Mouse (Mus musculus): ENCODE data around the gene Csrp3. TPM values are rescaled to one million over a fixed set of nuclear protein-coding genes. Genes with fewer than 3 reads are reported as not detected.

Csrp3 gene
- polyA plus RNA-seq, 1 experiment from 2014 or later, result 1.9 TPM

GRCm38 (mm10) chr7:48859362-48859761, 11.5 kb upstream of the Csrp3 start:
- no peak for TF ChIP-seq CTCF (IDR thresholded peaks at IDR 0.05; ENCODE audit: low read depth)
- no peak overlapping the region for H3K27ac ChIP-seq (ENCODE audit: low read depth)
- DNase-seq (no peak), ATAC-seq (ENCODE audit: insufficient read depth) (no peak)
- no peaks in the 10 kb centered on the region for H3K4me1 ChIP-seq (ENCODE audit: insufficient read depth)
- no peak overlapping the region for H3K4me3 ChIP-seq (ENCODE audit: low read depth, low read length)
- H3K27me3 ChIP-seq (ENCODE audit: insufficient read depth, low read length), result no peaks in the 10 kb centered on the region
- no peaks in the 10 kb centered on the region for H3K9me3 ChIP-seq (ENCODE audit: low read depth, low read length)
- WGBS, result 64% methylated on average over 4 of the region's 4 CpGs
- no peak overlapping the region for H3K4me2 ChIP-seq
- no peak overlapping the region for H3K9ac ChIP-seq
- peaks cover 5% of the 10 kb centered on the region; the same call in 1 of the 2 replicates for H3K36me3 ChIP-seq (ENCODE audit: insufficient read depth)

- H3K27ac ChIP-seq (ENCODE audit: low read depth), result no peak overlapping the region
- peak; percentile 50 for DNase-seq
- H3K4me1 ChIP-seq (ENCODE audit: insufficient read depth), result no peaks in the 10 kb centered on the region
- H3K4me3 ChIP-seq (ENCODE audit: low read depth, low read length), result no peak overlapping the region
- no peak for ATAC-seq (ENCODE audit: insufficient read depth)
- no peaks in the 10 kb centered on the region for H3K9me3 ChIP-seq (ENCODE audit: low read depth, low read length)
- H3K36me3 ChIP-seq (ENCODE audit: insufficient read depth), result no peaks in the 10 kb centered on the region
- TF ChIP-seq CTCF (IDR thresholded peaks at IDR 0.05; ENCODE audit: low read depth), result no peak
- WGBS, result 40% methylated on average over 1 of the region's 1 CpGs
- H3K27me3 ChIP-seq (ENCODE audit: insufficient read depth, low read length), result no peaks in the 10 kb centered on the region
- H3K4me2 ChIP-seq, result no peak overlapping the region
- H3K9ac ChIP-seq, result no peak overlapping the region
These were observed 10.4 kb upstream of the Csrp3 start for GRCm38 (mm10) chr7:48858257-48858656.

- no peak overlapping the region for H3K4me2 ChIP-seq
- H3K4me3 ChIP-seq (ENCODE audit: low read depth, low read length), result no peak overlapping the region
- no peak overlapping the region for H3K9ac ChIP-seq
- H3K9me3 ChIP-seq (ENCODE audit: low read depth, low read length), result no peaks in the 10 kb centered on the region
- no peak for DNase-seq
- H3K36me3 ChIP-seq (ENCODE audit: insufficient read depth), result no peaks in the 10 kb centered on the region
- H3K27ac ChIP-seq (ENCODE audit: low read depth), result no peak overlapping the region
- no peaks in the 10 kb centered on the region for H3K27me3 ChIP-seq (ENCODE audit: insufficient read depth, low read length)
- no peak for TF ChIP-seq CTCF (IDR thresholded peaks at IDR 0.05; ENCODE audit: low read depth)
- 92% methylated on average over 3 of the region's 3 CpGs for WGBS
- H3K4me1 ChIP-seq (ENCODE audit: insufficient read depth), result no peaks in the 10 kb centered on the region
- ATAC-seq (ENCODE audit: insufficient read depth), result no peak
These were observed 7.6 kb upstream of the Csrp3 start for GRCm38 (mm10) chr7:48855461-48855860.

- no peak for TF ChIP-seq CTCF (IDR thresholded peaks at IDR 0.05; ENCODE audit: low read depth)
- no peak for ATAC-seq (ENCODE audit: insufficient read depth)
- Histone ChIP-seq H3K27me3 (ENCODE audit: insufficient read depth, low read length) (no peaks in the 10 kb centered on the region), H3K36me3 (ENCODE audit: insufficient read depth) (no peaks in the 10 kb centered on the region), H3K4me2 (no peak overlapping the region), H3K4me3 (ENCODE audit: low read depth, low read length) (no peak overlapping the region), H3K9ac (no peak overlapping the region), H3K27ac (ENCODE audit: low read depth) (no peak overlapping the region), H3K9me3 (ENCODE audit: low read depth, low read length) (no peaks in the 10 kb centered on the region), H3K4me1 (ENCODE audit: insufficient read depth) (no peaks in the 10 kb centered on the region)
- no peak for DNase-seq
- 81% methylated on average over 13 of the region's 13 CpGs for WGBS
These were observed 5.7 kb upstream of the Csrp3 start for GRCm38 (mm10) chr7:48853496-48853895.

GRCm38 (mm10) chr7:48851529-48852104, 3.8 kb upstream of the Csrp3 start:
- H3K4me1 ChIP-seq (ENCODE audit: insufficient read depth), result peaks cover 3% of the 10 kb centered on the region; the same call in 1 of the 2 replicates
- H3K9ac ChIP-seq, result no peak overlapping the region
- no peaks in the 10 kb centered on the region for H3K27me3 ChIP-seq (ENCODE audit: insufficient read depth, low read length)
- 85% methylated on average over 6 of the region's 6 CpGs for WGBS
- no peak overlapping the region for H3K4me3 ChIP-seq (ENCODE audit: low read depth, low read length)
- DNase-seq (no peak), ATAC-seq (ENCODE audit: insufficient read depth) (no peak)
- H3K9me3 ChIP-seq (ENCODE audit: low read depth, low read length), result no peaks in the 10 kb centered on the region
- TF ChIP-seq CTCF (IDR thresholded peaks at IDR 0.05; ENCODE audit: low read depth), result no peak
- H3K36me3 ChIP-seq (ENCODE audit: insufficient read depth), result no peaks in the 10 kb centered on the region
- H3K4me2 ChIP-seq, result no peak overlapping the region
- no peak overlapping the region for H3K27ac ChIP-seq (ENCODE audit: low read depth)

- DNase-seq (no peak), ATAC-seq (ENCODE audit: insufficient read depth) (no peak)
- Histone ChIP-seq H3K4me3 (ENCODE audit: low read depth, low read length) (no peak overlapping the region), H3K4me1 (ENCODE audit: insufficient read depth) (peaks cover 15% of the 10 kb centered on the region; the same call in 1 of the 2 replicates), H3K27me3 (ENCODE audit: insufficient read depth, low read length) (no peaks in the 10 kb centered on the region), H3K4me2 (no peak overlapping the region), H3K36me3 (ENCODE audit: insufficient read depth) (no peaks in the 10 kb centered on the region), H3K9me3 (ENCODE audit: low read depth, low read length) (no peaks in the 10 kb centered on the region), H3K9ac (no peak overlapping the region), H3K27ac (ENCODE audit: low read depth) (peak overlapping the region; percentile 66; the same call in 1 of the 2 replicates)
- 56% methylated on average over 6 of the region's 6 CpGs for WGBS
- TF ChIP-seq CTCF (IDR thresholded peaks at IDR 0.05; ENCODE audit: low read depth), result no peak
These were observed 1.1 kb downstream of the Csrp3 start for GRCm38 (mm10) chr7:48846755-48847154.

GRCm38 (mm10) chr7:48845213-48845973, 2.4 kb downstream of the Csrp3 start:
- H3K27me3 ChIP-seq (ENCODE audit: insufficient read depth, low read length), result no peaks in the 10 kb centered on the region
- peak; percentile 92 for DNase-seq

More at GRCm38 (mm10) chr7:48845213-48845973, 2.4 kb downstream of the Csrp3 start:
- Histone ChIP-seq H3K4me2 (peak overlapping the region; percentile 24; the same call in 1 of the 2 replicates), H3K4me1 (ENCODE audit: insufficient read depth) (peaks cover 15% of the 10 kb centered on the region; the same call in 1 of the 2 replicates), H3K36me3 (ENCODE audit: insufficient read depth) (no peaks in the 10 kb centered on the region), H3K9ac (no peak overlapping the region), H3K27ac (ENCODE audit: low read depth) (peak overlapping the region; percentile 66), H3K9me3 (ENCODE audit: low read depth, low read length) (no peaks in the 10 kb centered on the region), H3K4me3 (ENCODE audit: low read depth, low read length) (no peak overlapping the region)
- WGBS, result 49% methylated on average over 12 of the region's 12 CpGs
- no peak for TF ChIP-seq CTCF (IDR thresholded peaks at IDR 0.05; ENCODE audit: low read depth)
- peak; percentile 98 for ATAC-seq (ENCODE audit: insufficient read depth)

Measured in lung, embryonic 14.5 days (tissue).